Mouse (Mus musculus): ENCODE results near the gene Tnik. TPM values are rescaled to one million over a fixed set of nuclear protein-coding genes. Genes with fewer than 3 reads are reported as not detected.

The Tnik gene
- total RNA-seq, 4 experiments from 2014 or later = 186 to 199 (median 198) TPM

- no peak for DNase-seq (ENCODE audit: low spot score in 2 of 2)
Measured at GRCm38 (mm10) chr3:28466688-28467087, 203.7 kb downstream of the Tnik start.

- no peak for DNase-seq (ENCODE audit: low spot score in 2 of 2)
Measured at GRCm38 (mm10) chr3:28467148-28467754, 204.2 kb downstream of the Tnik start.

- DNase-seq (ENCODE audit: low spot score in 2 of 2) = no peak
Measured at GRCm38 (mm10) chr3:28467871-28468285, 204.9 kb downstream of the Tnik start.

- DNase-seq (ENCODE audit: low spot score in 2 of 2) = no peak
Measured at GRCm38 (mm10) chr3:28473439-28473838, 210.4 kb downstream of the Tnik start.

GRCm38 (mm10) chr3:28477373-28477772 lies 214.4 kb downstream of the Tnik start:
- no peak for DNase-seq (ENCODE audit: low spot score in 2 of 2)

- no peak for DNase-seq (ENCODE audit: low spot score in 2 of 2)
Measured at GRCm38 (mm10) chr3:28485716-28486115, 222.7 kb downstream of the Tnik start.

- no peak for DNase-seq (ENCODE audit: low spot score in 2 of 2)
Measured at GRCm38 (mm10) chr3:28487418-28487817, 224.4 kb downstream of the Tnik start.

GRCm38 (mm10) chr3:28491085-28492041 lies 228.3 kb downstream of the Tnik start:
- peak in 1 of 2 experiments; percentile 30 for DNase-seq (ENCODE audit: low spot score in 2 of 2)

- DNase-seq (ENCODE audit: low spot score in 2 of 2) = no peak
Measured at GRCm38 (mm10) chr3:28496806-28497502, 233.9 kb downstream of the Tnik start.

GRCm38 (mm10) chr3:28497503-28497857 lies 234.5 kb downstream of the Tnik start:
- DNase-seq (ENCODE audit: low spot score in 2 of 2) = no peak

GRCm38 (mm10) chr3:28502697-28503096 lies 239.7 kb downstream of the Tnik start:
- DNase-seq (ENCODE audit: low spot score in 2 of 2) = no peak

- no peak for DNase-seq (ENCODE audit: low spot score in 2 of 2)
Measured at GRCm38 (mm10) chr3:28509337-28509935, 246.4 kb downstream of the Tnik start.

GRCm38 (mm10) chr3:28523004-28523482 lies 260.0 kb downstream of the Tnik start:
- DNase-seq (ENCODE audit: low spot score in 2 of 2) = peak in 1 of 2 experiments; percentile 44

GRCm38 (mm10) chr3:28523541-28524165 lies 260.6 kb downstream of the Tnik start:
- DNase-seq (ENCODE audit: low spot score in 2 of 2) = no peak

- no peak for DNase-seq (ENCODE audit: low spot score in 2 of 2)
Measured at GRCm38 (mm10) chr3:28524562-28524961, 261.5 kb downstream of the Tnik start.

GRCm38 (mm10) chr3:28526671-28527070 lies 263.7 kb downstream of the Tnik start:
- no peak for DNase-seq (ENCODE audit: low spot score in 2 of 2)

- DNase-seq (ENCODE audit: low spot score in 2 of 2) = no peak
Measured at GRCm38 (mm10) chr3:28527231-28527630, 264.2 kb downstream of the Tnik start.

- no peak for DNase-seq (ENCODE audit: low spot score in 2 of 2)
Measured at GRCm38 (mm10) chr3:28529548-28529947, 266.5 kb downstream of the Tnik start.

GRCm38 (mm10) chr3:28531294-28531956 lies 268.4 kb downstream of the Tnik start:
- peak in 1 of 2 experiments; percentile 77 for DNase-seq (ENCODE audit: low spot score in 2 of 2)

- no peak for DNase-seq (ENCODE audit: low spot score in 2 of 2)
Measured at GRCm38 (mm10) chr3:28532666-28533065, 269.7 kb downstream of the Tnik start.
